Mouse (Mus musculus) liver, embryonic 14.5 days (tissue): ENCODE results near the gene Hpca.

Experiments
- CTCF ChIP-seq: IDR thresholded peaks from 2 replicates; pipeline ENCODE4 v1.5.1; 2016; ENCODE audit warnings: antibody characterized with exemption, low read depth, control low read depth
- EP300 ChIP-seq: IDR thresholded peaks from 2 replicates; pipeline ENCODE4 v1.6.1; 2016; ENCODE audit warnings: antibody characterized with exemption, low read depth

DNA sequence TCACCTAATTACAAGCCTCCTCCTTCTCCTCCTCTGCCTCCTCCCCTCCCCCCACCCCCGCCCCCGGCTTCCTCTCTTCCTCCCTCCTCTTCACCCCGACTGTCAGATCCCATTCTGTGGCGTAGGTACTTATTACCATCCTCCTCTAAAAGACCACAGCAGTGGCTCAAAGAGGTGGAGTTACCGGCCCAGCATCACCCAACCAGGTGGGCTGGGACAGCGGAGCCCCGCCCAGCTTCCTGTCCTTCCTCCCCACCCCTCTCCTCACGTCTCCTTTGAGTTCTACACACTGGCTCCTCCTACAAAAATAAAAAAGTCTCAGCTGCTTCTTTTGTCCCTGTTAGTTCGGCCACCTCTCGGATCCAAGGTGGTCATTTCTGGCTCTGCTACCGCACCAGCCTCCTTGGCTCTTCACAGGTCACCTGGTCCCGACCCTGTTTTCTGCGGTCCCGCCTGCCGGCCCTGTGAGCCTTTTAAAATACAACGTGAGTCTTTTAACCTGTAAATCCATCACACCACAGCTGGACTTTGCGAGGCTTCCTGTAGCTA is 9.0 kb upstream of the Hpca start:
- no peak for TF ChIP-seq EP300
- TF ChIP-seq CTCF: no peak
